Mouse (Mus musculus): ENCODE data around the gene Kdm2b. TPM values are rescaled to one million over a fixed set of nuclear protein-coding genes. Genes with fewer than 3 reads are reported as not detected.

Kdm2b gene
- polyA plus RNA-seq, 1 experiment from 2014 or later = 108 TPM

- Histone ChIP-seq H3K27ac (peak overlapping the region; percentile 32; the same call in 1 of the 2 replicates), H3K4me3 (replicated peaks) (no peak overlapping the region), H3K4me2 (no peak overlapping the region), H3K36me3 (replicated peaks) (0 out of 2 replicates have a peak, but pooled peaks cover 5% of the 10 kb centered on the region), H3K4me1 (peaks cover 30% of the 10 kb centered on the region), H3K27me3 (no peaks in the 10 kb centered on the region), H3K9me3 (no peaks in the 10 kb centered on the region), H3K9ac (no peak overlapping the region)
- WGBS = 82% methylated on average over 4 of the region's 4 CpGs
- ATAC-seq (ENCODE audit: low FRiP score) = no peak
These were observed 94.8 kb downstream of the Kdm2b start for GRCm38 (mm10) chr5:122894821-122895220.

DNA sequence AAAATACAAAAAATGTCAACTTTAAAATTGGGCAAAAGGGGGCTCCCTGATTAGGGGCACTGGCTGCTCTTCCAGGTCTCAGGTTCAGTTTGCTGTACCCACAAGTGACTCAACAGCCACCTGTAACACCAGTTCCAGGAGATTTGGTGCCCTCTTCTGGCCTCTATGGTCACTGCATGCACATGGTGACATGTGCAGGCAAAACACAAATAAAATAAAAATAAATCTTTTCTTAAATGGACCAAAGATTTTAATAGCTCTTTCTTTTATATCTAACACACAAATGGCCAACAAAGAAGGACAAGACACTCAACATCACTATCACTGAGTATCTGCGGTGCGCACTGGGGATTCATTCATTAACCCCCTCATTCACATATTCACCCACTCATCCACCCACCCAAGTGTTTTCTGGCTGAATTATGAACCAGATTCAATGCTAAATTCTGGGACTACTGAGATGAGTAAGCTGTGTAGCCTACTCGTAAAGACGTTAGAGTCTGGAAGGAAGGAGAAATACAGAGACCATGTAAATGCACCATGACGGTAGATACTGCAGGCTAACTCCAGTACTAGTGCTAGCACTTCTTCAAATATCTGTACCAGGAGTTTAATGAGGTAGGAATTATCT lies 95.5 kb downstream of the Kdm2b start:
- H3K9ac ChIP-seq = no peak overlapping the region
- H3K4me1 ChIP-seq = peaks cover 29% of the 10 kb centered on the region
- H3K4me2 ChIP-seq = no peak overlapping the region
- no peak overlapping the region for H3K27ac ChIP-seq
- 0 out of 2 replicates have a peak, but pooled peaks cover 5% of the 10 kb centered on the region for H3K36me3 ChIP-seq (replicated peaks)
- no peak overlapping the region for H3K4me3 ChIP-seq (replicated peaks)
- no peak for ATAC-seq (ENCODE audit: low FRiP score)
- 94% methylated on average over 5 of the region's 5 CpGs for WGBS
- no peaks in the 10 kb centered on the region for H3K9me3 ChIP-seq
- H3K27me3 ChIP-seq = no peaks in the 10 kb centered on the region

DNA sequence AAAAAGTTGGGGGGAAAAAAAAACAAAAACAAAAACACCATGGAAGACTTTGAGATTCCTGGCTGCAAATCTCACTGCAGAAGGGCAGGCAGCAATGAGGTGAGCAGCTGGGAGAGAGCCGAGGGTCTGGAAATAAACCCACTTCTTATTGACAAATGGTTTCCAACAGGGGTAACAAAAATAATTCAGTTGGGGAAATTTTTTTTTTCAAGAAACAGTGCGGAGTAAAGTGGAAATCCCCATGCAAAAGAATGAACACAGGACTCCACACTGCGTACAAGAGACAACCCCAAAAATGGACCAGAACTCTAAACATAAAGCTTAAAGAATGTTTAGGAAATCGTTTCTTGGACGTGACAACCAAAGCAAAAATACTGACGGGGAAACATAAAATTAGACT lies 96.4 kb downstream of the Kdm2b start:
- no peak overlapping the region for H3K27ac ChIP-seq
- H3K9ac ChIP-seq = no peak overlapping the region
- 95% methylated on average over 6 of the region's 6 CpGs for WGBS
- peaks cover 23% of the 10 kb centered on the region for H3K4me1 ChIP-seq
- peaks cover 7% of the 10 kb centered on the region for H3K36me3 ChIP-seq (replicated peaks)
- no peaks in the 10 kb centered on the region for H3K27me3 ChIP-seq
- no peak overlapping the region for H3K4me2 ChIP-seq
- no peak overlapping the region for H3K4me3 ChIP-seq (replicated peaks)
- H3K9me3 ChIP-seq = no peaks in the 10 kb centered on the region
- ATAC-seq (ENCODE audit: low FRiP score) = no peak

DNA sequence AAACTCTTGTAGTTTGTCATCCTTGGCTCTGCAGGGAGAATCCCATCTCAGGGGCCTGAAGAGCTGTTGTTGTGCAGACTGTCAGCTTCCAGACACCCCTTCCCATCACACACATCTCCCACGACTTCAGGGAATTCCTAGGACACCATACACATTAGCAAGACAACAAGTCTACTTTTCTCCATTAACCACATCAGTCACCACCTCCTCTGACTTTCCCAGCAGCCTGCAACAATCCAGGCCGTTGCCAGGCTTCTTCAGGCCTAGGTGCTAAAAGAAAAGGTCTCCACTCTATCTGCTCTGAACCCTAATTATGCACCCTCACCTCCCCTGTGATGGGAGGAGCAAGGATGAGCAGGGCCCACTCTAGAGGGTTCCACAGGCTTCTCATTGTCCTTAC lies 99.2 kb downstream of the Kdm2b start:
- WGBS = 80% methylated on average over 2 of the region's 2 CpGs
- H3K27ac ChIP-seq = no peak overlapping the region
- H3K4me3 ChIP-seq (replicated peaks) = no peak overlapping the region
- H3K36me3 ChIP-seq (replicated peaks) = peaks cover 12% of the 10 kb centered on the region
- no peak overlapping the region for H3K9ac ChIP-seq
- no peaks in the 10 kb centered on the region for H3K9me3 ChIP-seq
- peaks cover 12% of the 10 kb centered on the region for H3K4me1 ChIP-seq
- ATAC-seq (ENCODE audit: low FRiP score) = no peak
- no peak overlapping the region for H3K4me2 ChIP-seq
- H3K27me3 ChIP-seq = no peaks in the 10 kb centered on the region

DNA sequence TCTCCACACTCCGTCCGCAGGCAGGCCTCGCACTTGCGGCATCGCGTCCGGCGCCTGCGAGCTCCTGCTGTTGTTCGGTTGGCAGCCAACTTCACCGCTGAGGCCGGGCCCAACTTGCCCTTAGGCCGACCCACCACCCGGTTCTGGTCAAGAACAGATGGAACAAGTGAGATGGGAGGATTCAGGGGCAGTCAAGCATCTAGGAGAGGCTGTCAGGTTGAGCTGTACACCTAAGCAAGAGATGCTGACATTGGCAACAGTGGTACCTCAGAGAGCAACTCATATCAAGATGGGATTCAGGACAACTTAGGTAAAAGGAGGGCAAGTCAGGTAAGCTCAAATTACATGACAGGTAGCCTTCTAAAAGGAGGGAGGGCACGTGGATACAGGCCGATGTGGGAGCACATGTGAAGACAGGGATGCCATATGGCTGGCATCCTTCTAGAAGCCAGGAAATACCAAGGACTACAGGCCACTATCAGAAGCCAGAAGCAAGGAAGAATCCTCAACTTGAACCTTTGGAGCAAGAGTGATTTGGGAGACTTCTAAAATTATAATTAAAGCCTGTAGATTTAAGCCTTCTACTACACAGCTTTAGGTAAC lies 100.9 kb downstream of the Kdm2b start:
- H3K9me3 ChIP-seq = no peaks in the 10 kb centered on the region
- peaks cover 8% of the 10 kb centered on the region; the same call in 1 of the 2 replicates for H3K4me1 ChIP-seq
- H3K27me3 ChIP-seq = no peaks in the 10 kb centered on the region
- H3K36me3 ChIP-seq (replicated peaks) = peaks cover 12% of the 10 kb centered on the region
- no peak overlapping the region for H3K27ac ChIP-seq
- H3K4me3 ChIP-seq (replicated peaks) = no peak overlapping the region
- H3K4me2 ChIP-seq = no peak overlapping the region
- H3K9ac ChIP-seq = no peak overlapping the region
- 94% methylated on average over 16 of the region's 16 CpGs for WGBS
- ATAC-seq (ENCODE audit: low FRiP score) = no peak

- WGBS = 92% methylated on average over 8 of the region's 8 CpGs
- Histone ChIP-seq H3K9ac (no peak overlapping the region), H3K27me3 (no peaks in the 10 kb centered on the region), H3K9me3 (no peaks in the 10 kb centered on the region), H3K27ac (no peak overlapping the region), H3K4me2 (no peak overlapping the region), H3K4me3 (replicated peaks) (no peak overlapping the region), H3K36me3 (replicated peaks) (peaks cover 14% of the 10 kb centered on the region), H3K4me1 (peaks cover 8% of the 10 kb centered on the region; the same call in 1 of the 2 replicates)
- no peak for ATAC-seq (ENCODE audit: low FRiP score)
These were observed 101.6 kb downstream of the Kdm2b start for GRCm38 (mm10) chr5:122887926-122888611.

DNA sequence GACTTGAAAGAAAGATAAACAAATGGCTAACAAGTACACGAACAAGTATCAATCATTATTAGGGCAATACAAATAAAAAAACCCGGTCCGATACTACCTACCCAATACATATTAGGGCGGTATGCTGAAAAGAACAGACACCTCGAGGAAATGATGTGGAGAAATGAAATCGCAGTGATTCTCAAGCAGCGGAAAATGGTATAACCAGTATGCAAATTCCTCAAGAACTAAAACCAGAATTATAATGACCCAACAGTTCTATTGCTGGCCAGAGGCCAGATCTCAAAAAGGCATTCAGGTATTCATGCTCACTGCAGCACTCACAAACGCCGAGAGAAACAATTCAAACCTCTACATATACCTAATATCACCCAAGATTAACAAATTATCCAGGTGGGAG lies 102.6 kb downstream of the Kdm2b start:
- Histone ChIP-seq H3K27me3 (no peaks in the 10 kb centered on the region), H3K4me1 (peaks cover 8% of the 10 kb centered on the region; the same call in 1 of the 2 replicates), H3K4me2 (no peak overlapping the region), H3K27ac (no peak overlapping the region), H3K9ac (no peak overlapping the region), H3K36me3 (replicated peaks) (peaks cover 24% of the 10 kb centered on the region), H3K4me3 (replicated peaks) (no peak overlapping the region), H3K9me3 (no peaks in the 10 kb centered on the region)
- WGBS = 89% methylated on average over 9 of the region's 9 CpGs
- no peak for ATAC-seq (ENCODE audit: low FRiP score)

GRCm38 (mm10) chr5:122884594-122885348 lies 104.9 kb downstream of the Kdm2b start:
- no peak for ATAC-seq (ENCODE audit: low FRiP score)
- H3K36me3 ChIP-seq (replicated peaks) = peaks cover 42% of the 10 kb centered on the region
- WGBS = 94% methylated on average over 7 of the region's 7 CpGs

DNA sequence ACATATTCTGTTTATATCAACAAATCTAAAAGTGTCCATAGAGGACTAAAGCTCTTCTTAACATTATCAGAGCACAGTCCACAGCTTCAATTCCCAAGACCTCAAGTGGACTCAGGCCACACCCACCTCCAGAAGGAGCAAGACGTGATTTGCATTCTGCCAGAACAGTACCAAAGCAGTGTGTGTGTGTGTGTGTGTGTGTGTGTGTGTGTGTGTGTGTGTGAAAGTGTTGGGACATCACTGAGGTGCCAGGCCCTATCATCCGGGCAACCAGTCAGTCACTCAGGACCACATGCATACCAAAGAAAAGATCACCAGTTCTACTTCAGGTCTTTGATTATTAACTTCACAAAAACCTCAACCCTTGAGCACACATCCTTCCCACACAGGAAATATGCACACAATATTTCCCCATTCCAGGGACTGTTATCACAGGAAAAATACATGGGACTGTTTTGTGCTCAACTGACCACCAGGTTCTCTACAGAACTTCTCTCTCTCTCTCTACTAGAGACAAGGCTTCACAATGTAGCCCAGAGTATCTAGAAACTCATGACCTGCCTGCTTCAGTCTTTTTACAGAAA lies 105.9 kb downstream of the Kdm2b start:
- 49% methylated on average over 2 of the region's 2 CpGs for WGBS

More at GRCm38 (mm10) chr5:122884594-122885348, 104.9 kb downstream of the Kdm2b start:
- Histone ChIP-seq H3K4me2 (no peak overlapping the region), H3K27me3 (no peaks in the 10 kb centered on the region), H3K9me3 (no peaks in the 10 kb centered on the region), H3K27ac (no peak overlapping the region), H3K4me1 (peaks cover 8% of the 10 kb centered on the region; the same call in 1 of the 2 replicates), H3K4me3 (replicated peaks) (no peak overlapping the region), H3K9ac (no peak overlapping the region)

GRCm38 (mm10) chr5:122883237-122883636 lies 106.4 kb downstream of the Kdm2b start:
- H3K9me3 ChIP-seq = no peaks in the 10 kb centered on the region
- no peak overlapping the region for H3K4me2 ChIP-seq
- peaks cover 5% of the 10 kb centered on the region; the same call in 1 of the 2 replicates for H3K4me1 ChIP-seq
- no peak for ATAC-seq (ENCODE audit: low FRiP score)
- no peak overlapping the region for H3K9ac ChIP-seq
- no peak overlapping the region for H3K27ac ChIP-seq
- no peaks in the 10 kb centered on the region for H3K27me3 ChIP-seq
- no peak overlapping the region for H3K4me3 ChIP-seq (replicated peaks)
- H3K36me3 ChIP-seq (replicated peaks) = peaks cover 55% of the 10 kb centered on the region
- WGBS = 87% methylated on average over 9 of the region's 9 CpGs

More for the DNA sequence above, 105.9 kb downstream of the Kdm2b start:
- Histone ChIP-seq H3K4me1 (peaks cover 8% of the 10 kb centered on the region; the same call in 1 of the 2 replicates), H3K36me3 (replicated peaks) (peaks cover 52% of the 10 kb centered on the region), H3K4me3 (replicated peaks) (no peak overlapping the region), H3K27me3 (no peaks in the 10 kb centered on the region), H3K4me2 (no peak overlapping the region), H3K9me3 (no peaks in the 10 kb centered on the region), H3K9ac (no peak overlapping the region), H3K27ac (no peak overlapping the region)
- no peak for ATAC-seq (ENCODE audit: low FRiP score)

DNA sequence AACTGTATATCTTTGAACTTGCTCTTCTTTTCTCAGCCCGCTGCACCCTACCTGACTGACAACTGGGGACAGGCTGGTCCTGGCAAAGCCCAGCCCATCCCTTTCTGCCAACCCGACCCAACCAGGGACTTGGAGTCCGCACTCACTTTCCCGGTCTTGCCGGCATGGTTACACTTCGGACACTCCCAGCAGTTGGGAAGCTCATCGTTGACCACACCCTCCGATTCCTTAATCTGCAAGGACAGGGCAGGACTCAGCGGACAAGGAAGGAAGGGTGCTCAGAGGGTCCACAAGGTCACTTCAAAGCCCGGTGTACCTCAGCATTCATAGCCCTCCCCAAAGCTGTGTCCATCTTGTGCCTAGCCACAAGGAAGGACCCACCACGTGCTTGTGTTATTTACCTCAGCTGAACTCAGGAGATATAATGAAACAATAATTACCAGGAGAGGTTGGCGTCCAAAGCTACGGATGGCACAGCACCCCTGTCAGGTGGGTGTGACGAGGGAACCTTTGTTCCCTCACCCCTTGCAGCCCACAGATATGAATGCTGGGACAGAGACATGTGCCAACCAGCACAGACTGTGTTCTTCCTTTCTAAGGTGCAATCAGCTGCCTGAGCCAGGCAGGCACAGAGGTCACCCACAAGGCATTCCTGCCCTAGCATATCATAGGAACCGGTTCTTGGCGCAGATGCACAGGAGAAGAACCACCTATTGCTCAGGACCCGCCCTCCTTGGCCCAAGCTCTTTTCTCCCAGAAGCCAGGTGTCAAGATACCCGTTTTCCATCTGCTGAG lies 107.2 kb downstream of the Kdm2b start:
- H3K4me3 ChIP-seq (replicated peaks) = no peak overlapping the region
- H3K9ac ChIP-seq = no peak overlapping the region
- no peaks in the 10 kb centered on the region for H3K4me1 ChIP-seq
- no peak for ATAC-seq (ENCODE audit: low FRiP score)
- H3K9me3 ChIP-seq = no peaks in the 10 kb centered on the region
- H3K36me3 ChIP-seq (replicated peaks) = peaks cover 60% of the 10 kb centered on the region
- no peaks in the 10 kb centered on the region for H3K27me3 ChIP-seq
- H3K4me2 ChIP-seq = no peak overlapping the region
- no peak overlapping the region for H3K27ac ChIP-seq
- WGBS = 91% methylated on average over 18 of the region's 18 CpGs

Measured in forebrain, embryonic 12.5 days (tissue).